Mouse (Mus musculus): ENCODE data around the gene 1700017B05Rik. TPM values are rescaled to one million over a fixed set of nuclear protein-coding genes. Genes with fewer than 3 reads are reported as not detected.

1700017B05Rik gene
- total and polyA plus RNA-seq, 3 experiments: 6.5 to 11.8 (median 8.6) TPM

- Histone ChIP-seq H3K4me3 (no peak overlapping the region), H3K27me3 (ENCODE audit: control insufficient read depth, insufficient read depth, low read length) (no peaks in the 10 kb centered on the region), H3K27ac (no peak overlapping the region), H3K9ac (ENCODE audit: low read depth, low read length) (no peak overlapping the region), H3K36me3 (ENCODE audit: control insufficient read depth, insufficient read depth, low read length) (no peaks in the 10 kb centered on the region), H3K4me1 (ENCODE audit: control insufficient read depth, insufficient read depth, low read length) (no peaks in the 10 kb centered on the region), H3K79me2 (replicated peaks; ENCODE audit: control insufficient read depth, insufficient read depth, low read length) (no peaks in the 10 kb centered on the region)
- WGBS: 81% methylated on average over 1 of the region's 1 CpGs
- DNase-seq: no peak
- TF ChIP-seq EP300 (IDR thresholded peaks at IDR 0.05; ENCODE audit: insufficient read depth, low read depth, low read length) (no peak), POLR2A (IDR thresholded peaks at IDR 0.05; ENCODE audit: insufficient read depth, low read depth, low read length) (no peak), CTCF (IDR thresholded peaks at IDR 0.05) (no peak)
- intact Hi-C loops (cut with DNase I): no loop called here
Measured at GRCm38 (mm10) chr9:57271081-57271480, 8.7 kb upstream of the 1700017B05Rik start.

GRCm38 (mm10) chr9:57270399-57270798 is 8.0 kb upstream of the 1700017B05Rik start:
- TF ChIP-seq CTCF (IDR thresholded peaks at IDR 0.05) (no peak), EP300 (IDR thresholded peaks at IDR 0.05; ENCODE audit: insufficient read depth, low read depth, low read length) (no peak), POLR2A (IDR thresholded peaks at IDR 0.05; ENCODE audit: insufficient read depth, low read depth, low read length) (no peak)
- WGBS: 54% methylated on average over 8 of the region's 8 CpGs
- intact Hi-C loops (cut with DNase I): no loop called here
- no peaks in the 10 kb centered on the region for H3K36me3 ChIP-seq (ENCODE audit: control insufficient read depth, insufficient read depth, low read length)
- H3K9ac ChIP-seq (ENCODE audit: low read depth, low read length): no peak overlapping the region
- H3K27ac ChIP-seq: no peak overlapping the region
- no peak overlapping the region for H3K4me3 ChIP-seq
- no peaks in the 10 kb centered on the region for H3K79me2 ChIP-seq (replicated peaks; ENCODE audit: control insufficient read depth, insufficient read depth, low read length)
- H3K27me3 ChIP-seq (ENCODE audit: control insufficient read depth, insufficient read depth, low read length): no peaks in the 10 kb centered on the region
- no peak for DNase-seq
- peaks cover under 1% of the 10 kb centered on the region for H3K4me1 ChIP-seq (ENCODE audit: control insufficient read depth, insufficient read depth, low read length)

GRCm38 (mm10) chr9:57269384-57269783 is 7.0 kb upstream of the 1700017B05Rik start:
- Histone ChIP-seq H3K9ac (ENCODE audit: low read depth, low read length) (no peak overlapping the region), H3K36me3 (ENCODE audit: control insufficient read depth, insufficient read depth, low read length) (no peaks in the 10 kb centered on the region), H3K27me3 (ENCODE audit: control insufficient read depth, insufficient read depth, low read length) (no peaks in the 10 kb centered on the region), H3K4me3 (no peak overlapping the region), H3K79me2 (replicated peaks; ENCODE audit: control insufficient read depth, insufficient read depth, low read length) (no peaks in the 10 kb centered on the region), H3K27ac (no peak overlapping the region), H3K4me1 (ENCODE audit: control insufficient read depth, insufficient read depth, low read length) (peaks cover 4% of the 10 kb centered on the region)
- WGBS: 67% methylated on average over 1 of the region's 1 CpGs
- DNase-seq: no peak
- intact Hi-C loops (cut with DNase I): loop anchor here (10.0 kb wide), 1 partner anchor 385 kb away; the partner anchor contains the start of gene Csk
- no peak for TF ChIP-seq POLR2A (IDR thresholded peaks at IDR 0.05; ENCODE audit: insufficient read depth, low read depth, low read length)
- no peak for TF ChIP-seq EP300 (IDR thresholded peaks at IDR 0.05; ENCODE audit: insufficient read depth, low read depth, low read length)

GRCm38 (mm10) chr9:57268575-57268974 is 6.2 kb upstream of the 1700017B05Rik start:
- TF ChIP-seq CTCF (IDR thresholded peaks at IDR 0.05) (peak; percentile 43), POLR2A (IDR thresholded peaks at IDR 0.05; ENCODE audit: insufficient read depth, low read depth, low read length) (no peak), EP300 (IDR thresholded peaks at IDR 0.05; ENCODE audit: insufficient read depth, low read depth, low read length) (no peak)
- H3K79me2 ChIP-seq (replicated peaks; ENCODE audit: control insufficient read depth, insufficient read depth, low read length): no peaks in the 10 kb centered on the region
- 38% methylated on average over 3 of the region's 3 CpGs for WGBS
- no peak overlapping the region for H3K9ac ChIP-seq (ENCODE audit: low read depth, low read length)
- no peaks in the 10 kb centered on the region for H3K36me3 ChIP-seq (ENCODE audit: control insufficient read depth, insufficient read depth, low read length)
- H3K4me1 ChIP-seq (ENCODE audit: control insufficient read depth, insufficient read depth, low read length): peaks cover 4% of the 10 kb centered on the region
- no peak for DNase-seq
- H3K27me3 ChIP-seq (ENCODE audit: control insufficient read depth, insufficient read depth, low read length): no peaks in the 10 kb centered on the region
- H3K27ac ChIP-seq: no peak overlapping the region
- intact Hi-C loops (cut with DNase I): loop anchor here (10.0 kb wide), 1 partner anchor 386 kb away; the partner anchor contains the start of gene Csk
- H3K4me3 ChIP-seq: no peak overlapping the region

- 55% methylated on average over 10 of the region's 10 CpGs for WGBS
- H3K4me3 ChIP-seq: no peak overlapping the region
- TF ChIP-seq EP300 (IDR thresholded peaks at IDR 0.05; ENCODE audit: insufficient read depth, low read depth, low read length) (no peak), CTCF (IDR thresholded peaks at IDR 0.05) (no peak), POLR2A (IDR thresholded peaks at IDR 0.05; ENCODE audit: insufficient read depth, low read depth, low read length) (no peak)
- H3K27ac ChIP-seq: no peak overlapping the region
- H3K27me3 ChIP-seq (ENCODE audit: control insufficient read depth, insufficient read depth, low read length): no peaks in the 10 kb centered on the region
- H3K36me3 ChIP-seq (ENCODE audit: control insufficient read depth, insufficient read depth, low read length): no peaks in the 10 kb centered on the region
- H3K4me1 ChIP-seq (ENCODE audit: control insufficient read depth, insufficient read depth, low read length): peaks cover 4% of the 10 kb centered on the region
- intact Hi-C loops (cut with DNase I): loop anchor here (10.0 kb wide), 1 partner anchor 387 kb away; the partner anchor contains the start of gene Csk
- no peaks in the 10 kb centered on the region for H3K79me2 ChIP-seq (replicated peaks; ENCODE audit: control insufficient read depth, insufficient read depth, low read length)
- H3K9ac ChIP-seq (ENCODE audit: low read depth, low read length): no peak overlapping the region
- DNase-seq: no peak
Measured at GRCm38 (mm10) chr9:57268078-57268477, 5.7 kb upstream of the 1700017B05Rik start.

- Histone ChIP-seq H3K27ac (no peak overlapping the region), H3K4me1 (ENCODE audit: control insufficient read depth, insufficient read depth, low read length) (peaks cover 6% of the 10 kb centered on the region), H3K9ac (ENCODE audit: low read depth, low read length) (no peak overlapping the region), H3K27me3 (ENCODE audit: control insufficient read depth, insufficient read depth, low read length) (no peaks in the 10 kb centered on the region), H3K79me2 (replicated peaks; ENCODE audit: control insufficient read depth, insufficient read depth, low read length) (no peaks in the 10 kb centered on the region), H3K4me3 (no peak overlapping the region), H3K36me3 (ENCODE audit: control insufficient read depth, insufficient read depth, low read length) (no peaks in the 10 kb centered on the region)
- no peak for TF ChIP-seq POLR2A (IDR thresholded peaks at IDR 0.05; ENCODE audit: insufficient read depth, low read depth, low read length)
- no peak for TF ChIP-seq CTCF (IDR thresholded peaks at IDR 0.05)
- TF ChIP-seq EP300 (IDR thresholded peaks at IDR 0.05; ENCODE audit: insufficient read depth, low read depth, low read length): no peak
- intact Hi-C loops (cut with DNase I): loop anchor here (10.0 kb wide), 1 partner anchor 387 kb away; the partner anchor contains the start of gene Csk
- WGBS: 94% methylated on average over 5 of the region's 5 CpGs
- DNase-seq: no peak
Measured at GRCm38 (mm10) chr9:57267421-57267820, 5.0 kb upstream of the 1700017B05Rik start.
